Mouse (Mus musculus) Muller cell, postnatal 12 days (primary cell): ENCODE results near the gene Krt83.
"Not testable (repeated sequence)": the region's sequence is repeated elsewhere in the genome, so short reads cannot be mapped to it uniquely, and the experiment has no call there.

Experiments used
- DNase-seq: peaks from one replicate; pipeline ENCODE4 v3.0.0-alpha.2; 2015; ENCODE audit errors: inconsistent ontology term

Gene Krt83

DNA sequence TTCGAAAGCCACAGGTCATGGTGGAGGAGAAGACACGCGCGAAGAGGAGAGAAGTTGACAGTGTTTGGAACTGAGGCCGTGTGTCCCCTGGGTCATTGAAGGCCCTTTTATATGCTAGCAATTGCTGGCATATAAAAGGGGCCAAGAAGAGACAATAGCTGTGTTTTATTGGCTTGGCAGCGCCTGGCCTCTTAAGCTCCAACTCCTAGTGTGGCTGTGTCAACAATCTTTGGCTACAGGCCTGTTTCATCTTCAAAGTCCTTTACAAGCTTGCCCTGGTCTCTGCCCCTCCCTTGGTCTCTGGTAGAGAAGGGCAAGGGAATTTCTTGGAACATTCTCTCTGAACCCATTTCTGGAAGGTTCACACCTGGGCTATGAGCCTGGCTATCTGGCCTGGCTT lies at the start of gene Krt83:
Gene Krt83, minus strand, starts transcription at position 82 of the 400 bp plus-strand sequence.
- peak; percentile 7 for DNase-seq

DNA sequence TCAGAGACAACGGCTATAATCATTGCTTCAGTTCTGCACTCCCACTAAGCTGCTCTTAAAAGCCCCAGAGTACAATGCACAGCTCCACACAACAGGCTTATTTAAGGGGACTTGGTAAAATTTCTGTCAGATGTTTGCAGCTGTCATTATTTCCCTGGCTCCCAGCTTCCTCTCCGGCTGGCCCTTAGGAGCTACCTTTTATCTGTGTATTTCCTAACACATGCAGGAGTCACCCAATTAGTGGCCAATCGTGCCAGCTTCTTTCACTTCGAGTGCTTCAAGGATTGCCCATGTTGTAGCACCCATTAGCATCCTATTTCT lies 47.2 kb upstream of the Krt83 start:
- no peak for DNase-seq

DNA sequence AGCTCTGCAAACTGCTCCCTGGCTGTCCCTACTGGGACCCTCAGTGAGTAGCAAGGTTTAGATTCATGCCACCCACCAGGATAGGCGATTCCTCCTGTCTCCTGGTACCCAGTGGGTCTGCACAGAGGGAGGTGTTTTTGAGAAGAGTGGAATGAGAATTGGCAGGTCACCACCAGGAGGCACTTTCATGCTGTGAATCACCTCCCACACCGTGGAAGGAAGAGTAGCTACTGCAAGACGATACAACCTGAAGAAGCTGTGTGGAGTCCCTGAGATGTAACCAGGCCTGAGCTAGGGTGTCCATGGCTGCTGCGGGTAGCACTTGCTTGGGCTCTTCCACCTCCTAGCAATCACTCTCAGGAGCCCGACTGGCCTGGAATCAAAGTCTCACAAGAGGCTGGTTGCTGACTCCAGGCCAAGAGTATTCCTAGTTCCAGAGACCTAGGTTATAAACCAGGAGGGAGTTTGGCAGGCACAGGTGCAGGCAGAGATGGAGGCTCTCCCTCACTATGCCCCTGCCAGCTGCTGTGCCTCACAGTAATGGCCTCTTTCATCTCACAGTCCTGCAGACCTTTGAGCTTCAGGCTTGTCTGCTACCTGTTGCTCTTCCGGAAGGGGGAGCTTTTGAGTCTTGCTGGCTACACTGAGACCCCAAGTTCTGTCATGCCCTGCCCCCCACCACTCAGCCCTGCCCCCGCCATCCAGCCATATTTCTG lies 46.7 kb upstream of the Krt83 start:
- DNase-seq: no peak

DNA sequence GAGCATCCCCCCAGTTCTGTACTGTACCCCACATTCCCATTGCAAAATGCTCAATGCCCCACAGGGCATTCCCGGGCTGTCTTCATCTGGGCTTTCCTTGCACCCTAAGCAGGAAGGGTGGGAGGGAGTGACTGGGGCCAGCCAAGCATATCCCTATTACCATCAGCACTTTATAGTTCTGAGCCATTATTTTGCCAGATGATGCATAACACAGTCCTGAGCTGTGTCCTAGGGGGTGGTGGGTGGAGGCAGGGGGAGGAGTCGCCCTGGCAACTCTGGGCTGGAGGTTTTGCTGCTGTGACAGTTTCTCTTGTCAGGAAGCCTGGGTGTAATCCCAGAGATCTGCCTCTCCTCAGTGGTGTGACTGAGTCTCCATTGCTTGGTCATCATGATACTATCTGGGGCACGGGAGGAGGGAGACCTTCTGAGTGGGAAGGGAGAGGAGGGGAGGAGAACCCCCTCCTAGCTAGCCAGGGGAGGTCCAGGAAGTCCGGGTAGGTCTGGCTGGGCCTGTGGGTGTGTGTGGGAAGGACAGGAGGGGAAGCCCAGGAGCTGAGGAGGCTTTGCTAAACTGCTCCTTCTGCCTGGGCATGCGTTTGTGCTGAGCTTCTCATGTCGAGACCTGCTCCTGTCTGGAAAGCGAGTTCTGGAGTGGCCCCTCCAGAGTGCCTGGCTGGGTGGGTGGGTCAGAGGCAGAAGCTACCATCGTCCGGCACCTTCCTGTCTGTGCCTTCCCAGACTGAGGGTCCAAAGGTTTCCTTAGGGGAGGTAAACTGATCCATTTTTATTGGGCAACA lies 44.9 kb upstream of the Krt83 start:
- peak; percentile 47 for DNase-seq

GRCm38 (mm10) chr15:101532720-101533119 lies 41.4 kb upstream of the Krt83 start, which contains the start of gene Krt84:
TSS of gene Krt84 (minus strand) at chr15:101532820.
- no peak for DNase-seq

DNA sequence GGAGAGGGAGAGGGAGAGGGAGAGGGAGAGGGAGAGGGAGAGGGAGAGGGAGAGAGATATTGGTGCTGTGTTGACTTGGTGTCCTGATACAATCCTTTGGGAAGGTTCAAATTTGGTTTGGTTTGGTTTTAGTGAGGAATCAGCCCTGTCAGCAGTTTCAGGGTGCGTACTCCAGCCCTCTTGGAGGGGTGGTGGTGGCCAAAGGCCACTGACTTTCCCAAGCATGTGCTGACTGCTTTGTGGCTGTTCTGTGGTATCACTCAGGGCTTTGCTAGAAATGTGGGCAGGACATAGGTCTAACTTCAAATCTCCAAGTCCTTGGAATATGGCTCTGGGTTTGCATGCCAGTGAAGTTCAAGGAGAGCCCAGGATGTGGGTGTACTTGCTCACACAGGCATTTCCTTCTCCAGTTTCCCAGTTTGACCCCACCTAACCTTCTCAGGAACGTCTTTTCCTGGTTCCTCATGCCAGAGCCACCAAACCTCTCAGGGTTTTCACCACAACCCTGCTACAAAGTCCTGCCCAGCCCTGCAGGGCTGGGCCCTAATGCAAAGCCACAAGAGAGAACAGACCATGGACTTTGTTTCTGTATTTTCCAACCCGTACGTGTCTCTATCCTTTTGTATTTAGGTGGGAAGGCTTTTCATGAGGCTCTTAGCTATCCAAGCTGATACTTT lies 31.4 kb upstream of the Krt83 start:
- no peak for DNase-seq

DNA sequence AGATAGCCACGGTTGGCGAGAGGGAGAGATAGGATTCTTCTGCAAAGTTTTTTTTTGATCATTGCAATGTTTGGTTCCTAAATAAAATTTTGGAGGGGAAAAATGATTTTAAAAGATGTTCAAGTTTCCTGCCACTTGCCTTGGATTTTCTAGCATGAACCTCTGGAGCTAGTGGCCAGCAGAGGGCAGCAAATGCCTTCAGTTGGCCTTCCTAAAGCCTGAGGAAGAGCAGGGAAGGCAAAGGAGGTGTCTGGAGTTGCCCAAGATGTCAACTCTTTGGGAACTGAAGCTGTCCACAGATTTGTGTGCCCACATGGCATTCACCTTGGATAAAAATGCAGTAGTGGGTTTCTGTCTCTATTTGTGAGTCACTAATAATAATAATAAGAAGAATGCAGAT lies 28.5 kb upstream of the Krt83 start:
- peak; percentile 47 for DNase-seq

DNA sequence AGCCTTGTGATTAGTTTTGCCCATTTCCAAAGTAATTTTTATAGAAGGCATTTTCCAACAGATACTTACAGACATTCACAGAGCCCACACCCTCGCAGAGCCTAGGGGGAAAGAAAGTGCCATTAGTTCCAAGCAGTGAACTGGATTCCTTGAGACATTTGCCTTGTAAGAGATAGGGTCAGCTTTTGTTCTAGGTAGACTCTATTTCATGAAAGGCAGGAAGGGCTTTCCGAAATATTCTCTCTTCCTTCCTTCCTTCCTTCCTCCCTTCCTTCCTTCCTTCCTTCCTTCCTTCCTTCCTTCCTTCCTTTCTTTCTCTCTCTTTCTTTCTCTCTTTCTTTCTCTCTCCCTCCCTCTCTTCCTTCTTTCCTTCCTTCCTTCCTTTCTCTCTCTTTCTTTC lies 25.8 kb upstream of the Krt83 start, which contains the start of gene Gm49425:
Gene Gm49425, minus strand, starts transcription at position 101 of the 400 bp plus-strand sequence.
- not testable (repeated sequence) for DNase-seq

DNA sequence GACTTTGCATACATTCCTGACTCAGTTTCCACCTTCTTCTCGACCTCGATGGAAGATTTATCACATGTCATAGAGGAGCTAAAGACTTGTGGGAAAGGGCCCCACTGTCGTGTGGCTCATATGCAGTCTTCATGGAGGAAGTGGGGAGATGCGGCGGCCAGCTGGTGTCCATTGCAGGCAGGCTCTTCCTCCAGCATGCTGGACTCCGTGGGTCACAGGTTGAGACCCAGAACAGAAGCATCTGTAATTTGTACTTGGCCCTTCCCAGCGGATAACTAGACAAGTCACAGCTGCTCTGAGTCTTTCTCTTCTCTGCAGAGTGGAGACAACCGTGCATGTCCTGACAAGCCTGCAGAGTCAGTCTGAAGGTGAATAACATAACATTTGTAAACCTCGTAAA lies 16.9 kb upstream of the Krt83 start:
- no peak for DNase-seq

DNA sequence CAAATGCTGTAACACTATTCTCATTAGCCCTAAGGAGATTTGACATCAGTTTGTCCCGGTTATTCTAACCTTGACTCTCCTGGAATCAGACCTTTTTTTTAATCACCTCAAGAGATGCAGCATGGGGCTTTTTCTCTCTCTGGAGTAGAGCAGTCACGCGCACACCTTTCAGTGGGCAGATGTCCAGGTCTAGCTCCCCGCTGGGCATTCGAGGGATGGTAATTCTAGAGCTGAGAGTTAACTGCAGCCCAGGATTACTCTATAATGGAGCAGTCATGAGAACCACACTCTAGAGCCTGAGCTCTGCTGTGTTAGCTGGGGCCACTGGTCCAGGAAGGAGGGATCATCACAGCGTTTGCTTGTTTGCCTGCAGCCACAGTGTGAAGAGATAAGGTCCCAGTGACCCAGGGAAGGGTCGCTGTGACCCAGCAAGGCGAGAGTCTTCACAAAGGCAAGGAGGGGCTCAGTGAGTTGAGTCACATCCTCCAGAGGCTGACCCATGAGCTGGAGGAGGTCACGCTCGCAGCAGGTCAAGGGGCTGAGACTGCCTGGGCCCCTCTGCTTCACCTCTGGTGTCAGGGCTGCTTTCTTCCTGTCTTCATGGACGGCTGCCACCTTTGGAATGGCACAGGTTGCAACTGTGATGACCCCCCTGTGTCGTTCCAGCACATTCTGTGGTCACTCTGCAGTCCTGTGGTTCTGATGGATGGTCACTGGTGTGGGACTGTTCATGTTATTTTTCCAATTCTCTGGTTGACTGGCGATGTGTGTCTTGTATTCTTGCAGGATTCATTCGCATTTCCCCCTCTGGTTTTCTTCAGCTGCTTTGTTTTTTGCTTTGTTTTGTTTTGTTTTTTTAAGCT lies 15.8 kb upstream of the Krt83 start:
- no peak for DNase-seq

DNA sequence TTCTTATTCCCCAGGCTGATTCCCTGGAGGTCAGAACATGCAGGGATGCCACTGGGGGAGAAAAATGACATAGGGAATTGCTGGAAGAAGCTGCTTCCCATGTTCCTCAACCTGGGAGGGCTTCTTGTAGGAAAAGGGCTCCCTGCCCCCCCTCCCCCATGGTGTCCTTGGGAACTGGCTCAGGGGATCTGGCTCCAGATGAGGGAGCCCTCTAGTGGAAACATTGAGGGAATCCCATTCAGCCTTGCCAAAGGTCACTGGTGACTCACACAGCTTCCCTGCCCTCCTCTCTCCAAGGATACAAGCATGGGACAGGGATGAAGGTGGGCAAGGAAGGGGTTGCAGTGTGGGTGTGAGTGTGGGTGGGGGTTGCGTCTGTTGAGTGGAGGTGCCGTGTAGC lies 5.9 kb upstream of the Krt83 start:
- DNase-seq: peak; percentile 54

- no peak for DNase-seq
Observed at GRCm38 (mm10) chr15:101495266-101495665, 4.0 kb upstream of the Krt83 start.

DNA sequence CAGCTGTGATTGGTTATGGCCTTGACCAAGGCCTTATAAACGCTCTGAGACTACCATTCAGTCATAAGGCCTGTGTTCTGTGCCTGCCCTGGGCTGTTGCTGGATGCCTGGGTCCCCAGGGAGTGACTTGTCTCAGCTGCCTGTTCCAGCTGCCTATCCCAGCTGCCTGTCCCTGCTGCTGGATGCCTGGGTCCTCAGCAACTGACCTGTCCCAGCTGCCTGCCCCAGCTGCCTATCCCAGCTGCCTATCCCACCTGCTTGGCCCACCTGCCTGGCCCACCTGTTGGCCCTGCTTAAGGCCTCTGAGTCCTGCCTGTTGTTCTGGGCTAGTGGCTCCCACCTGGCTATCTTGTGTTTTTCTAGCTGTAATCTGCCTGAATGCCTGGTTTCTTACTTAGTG lies 2.9 kb upstream of the Krt83 start:
- DNase-seq: no peak

DNA sequence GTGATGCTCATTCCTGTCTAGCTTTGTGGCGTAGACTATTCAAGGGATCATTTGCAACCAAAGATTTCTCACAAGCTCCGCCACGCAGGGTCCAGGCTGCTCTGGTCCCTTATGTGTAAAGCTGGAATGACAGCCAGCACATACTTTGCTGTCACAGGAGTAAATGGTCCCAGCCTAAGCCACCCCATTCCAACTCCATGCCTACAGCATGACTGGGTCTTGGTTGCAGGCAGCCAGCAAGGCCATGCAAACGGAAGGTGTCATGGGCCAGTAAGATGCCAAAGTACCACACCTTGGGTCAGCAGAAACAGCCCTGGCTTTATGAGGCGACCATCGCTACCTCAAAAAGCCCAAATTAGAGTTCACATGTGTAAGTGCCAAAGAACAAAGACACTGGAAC lies 2.4 kb upstream of the Krt83 start:
- no peak for DNase-seq

GRCm38 (mm10) chr15:101492718-101493117 lies 1.4 kb upstream of the Krt83 start:
- DNase-seq: no peak

DNA sequence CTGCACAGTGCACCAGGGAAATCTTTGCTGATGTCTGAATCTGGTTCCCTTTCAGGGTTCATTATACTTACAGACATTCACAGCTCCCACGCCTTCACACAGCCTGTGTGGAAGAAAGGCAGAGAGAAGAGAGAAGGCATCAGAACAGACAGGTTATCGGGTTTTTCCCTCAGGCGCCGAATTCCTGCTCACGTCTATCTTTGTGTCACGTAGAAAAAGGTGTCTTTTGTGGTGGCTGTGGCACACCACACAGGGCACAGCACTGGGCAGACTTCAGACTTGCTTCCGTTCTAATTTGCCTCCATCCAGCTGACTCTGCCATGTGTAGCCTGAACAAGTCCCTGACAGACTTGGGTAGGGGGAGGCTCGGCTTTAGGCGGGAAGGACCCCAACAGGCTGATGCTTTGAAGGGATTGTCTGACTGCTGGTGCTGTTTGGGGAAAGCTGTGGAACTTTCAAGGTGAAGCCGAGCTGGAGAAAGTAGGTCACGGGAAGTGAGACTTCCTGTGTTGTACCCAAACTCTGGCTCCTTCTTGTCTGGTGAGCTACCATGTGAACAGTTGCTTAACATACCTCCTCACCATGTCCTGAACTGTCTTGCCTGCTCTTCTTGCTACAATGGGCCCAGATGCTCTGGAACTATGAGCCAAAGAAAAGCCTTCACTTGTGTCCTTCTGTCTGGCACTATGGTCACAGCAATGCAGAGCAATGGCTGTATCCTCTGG lies 5.2 kb downstream of the Krt83 start:
- DNase-seq: no peak

- no peak for DNase-seq
Observed at GRCm38 (mm10) chr15:101484939-101485338, 6.4 kb downstream of the Krt83 start.

DNA sequence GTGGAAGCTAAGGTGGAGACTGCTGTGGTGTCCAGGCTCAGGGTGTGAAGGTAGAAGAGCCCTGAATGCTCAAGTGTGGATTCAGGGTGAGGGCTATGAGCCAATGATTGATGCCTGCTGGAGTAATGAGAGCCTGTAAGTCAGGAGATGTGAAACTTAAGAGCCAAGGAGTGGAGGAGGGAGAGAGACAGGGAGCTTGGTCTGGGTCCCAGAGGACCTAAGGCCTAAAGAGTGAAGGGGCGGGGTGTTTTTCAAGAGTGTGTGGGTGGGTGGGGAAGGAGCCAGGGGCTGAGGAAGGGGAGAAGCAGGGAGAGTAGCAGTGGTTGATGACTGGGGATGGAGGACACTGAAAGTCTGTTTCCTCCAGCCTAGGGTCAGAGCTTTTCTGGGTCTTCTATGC lies 7.7 kb downstream of the Krt83 start:
- DNase-seq: no peak

- peak; percentile 7 for DNase-seq
Observed at GRCm38 (mm10) chr15:101482056-101482455, 9.3 kb downstream of the Krt83 start.

DNA sequence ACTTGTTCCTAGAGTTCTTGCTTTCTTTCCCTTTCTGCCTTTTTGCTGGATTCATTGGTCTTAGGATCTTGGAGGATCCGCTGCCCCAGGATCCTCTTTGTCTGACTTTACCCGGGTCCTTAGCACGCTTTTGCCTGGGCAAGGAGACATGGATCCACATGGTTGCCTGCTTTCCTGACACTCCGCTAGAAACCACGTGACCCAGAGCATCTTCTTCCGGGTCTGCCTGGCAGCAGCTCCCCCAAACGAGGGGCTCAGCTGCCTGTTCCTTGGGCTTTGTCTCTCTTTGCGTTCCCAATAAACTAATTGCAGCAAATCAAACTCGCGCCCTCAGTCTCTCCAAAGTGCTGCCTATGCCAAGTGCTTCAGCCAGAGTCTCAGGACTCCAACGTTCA lies 11.6 kb downstream of the Krt83 start:
- no peak for DNase-seq
